Mouse (Mus musculus): ENCODE results near the gene Gpr137b. TPM values are rescaled to one million over a fixed set of nuclear protein-coding genes. Genes with fewer than 3 reads are reported as not detected.
"Not testable (repeated sequence)": the region's sequence is repeated elsewhere in the genome, so short reads cannot be mapped to it uniquely, and the experiment has no call there.

Gpr137b gene
- total RNA-seq, 2 experiments from 2014 or later, result 20.0 to 21.9 TPM

DNA sequence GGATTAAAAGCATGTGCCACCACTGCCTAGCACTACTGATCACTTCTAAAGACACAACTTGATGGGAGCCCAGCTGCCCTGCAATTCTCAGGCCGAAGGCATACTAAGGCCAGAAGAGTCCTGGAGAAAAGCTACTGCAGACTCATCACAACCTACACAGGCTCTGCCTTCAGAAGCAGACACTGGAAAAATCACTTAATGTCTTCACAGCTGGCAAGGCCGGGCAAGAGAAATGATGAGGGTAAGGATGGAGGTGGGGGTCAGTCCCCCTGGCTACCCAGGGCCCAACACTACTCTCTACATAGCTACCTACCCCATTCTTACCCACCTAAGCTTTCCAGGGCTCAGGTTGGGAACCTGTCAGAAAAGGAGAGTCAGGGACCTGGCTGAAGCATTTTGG, 27.4 kb downstream of the Gpr137b start:
- not testable (repeated sequence) for DNase-seq (ENCODE audit: low spot score in 2 of 2)

DNA sequence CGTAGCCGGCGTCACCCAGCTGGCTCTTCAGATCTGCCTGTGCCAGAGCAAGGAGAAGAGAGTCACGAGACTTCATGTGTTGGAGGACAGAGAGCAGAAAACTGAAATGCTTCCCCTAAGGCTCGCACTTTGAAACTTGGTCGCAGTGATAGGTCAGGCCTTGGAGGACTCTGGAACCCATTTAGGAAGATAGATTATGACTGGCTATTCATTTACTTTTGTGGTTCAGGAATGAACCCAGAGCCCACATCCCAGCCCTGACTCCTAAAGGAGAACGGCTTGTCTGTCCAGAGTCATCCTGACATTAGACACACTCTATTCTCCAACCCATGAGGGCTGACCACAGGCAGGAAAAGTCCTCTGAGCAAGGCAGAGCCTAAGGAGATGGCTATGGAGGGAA, 30.3 kb downstream of the Gpr137b start:
- DNase-seq (ENCODE audit: low spot score in 2 of 2), result not testable (repeated sequence)

DNA sequence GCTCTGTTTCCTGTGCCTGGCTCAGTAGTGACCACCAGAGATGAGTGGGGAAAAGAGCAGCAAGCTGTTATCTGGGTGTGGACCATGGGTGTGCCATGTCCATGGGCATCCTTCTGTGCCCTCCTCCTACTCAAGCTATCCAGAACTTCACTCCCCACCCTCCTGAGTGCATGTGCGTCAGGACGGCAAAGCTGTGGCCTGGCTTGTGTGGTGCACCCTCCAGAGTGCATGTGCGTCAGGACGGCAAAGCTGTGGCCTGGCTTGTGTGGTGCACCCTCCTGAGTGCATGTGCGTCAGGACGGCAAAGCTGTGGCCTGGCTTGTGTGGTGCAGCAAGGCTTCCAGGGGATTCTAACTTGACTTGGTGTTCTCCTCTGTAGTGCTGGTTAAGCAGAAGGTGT, 31.6 kb downstream of the Gpr137b start:
- DNase-seq (ENCODE audit: low spot score in 2 of 2), result not testable (repeated sequence)

DNA sequence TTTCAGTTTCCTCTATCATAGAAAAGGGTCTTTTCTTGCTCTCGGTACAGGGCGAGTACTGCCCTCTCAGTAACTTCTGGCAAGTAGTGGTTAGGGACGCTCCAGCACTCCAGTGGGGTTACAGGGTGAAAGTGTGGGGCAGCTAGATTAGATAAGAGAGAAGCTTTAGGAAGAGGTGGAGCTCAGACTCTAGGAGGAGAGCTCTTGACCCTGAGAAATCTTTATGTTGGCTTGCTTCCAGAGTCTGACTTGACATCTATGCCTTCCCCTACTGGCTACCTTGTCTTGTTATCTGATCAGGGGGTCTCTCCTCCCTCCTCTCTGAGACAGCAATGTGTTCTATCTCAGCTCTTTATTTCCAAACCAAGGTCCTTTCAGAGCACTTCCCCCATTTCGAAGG, 33.8 kb downstream of the Gpr137b start:
- not testable (repeated sequence) for DNase-seq (ENCODE audit: low spot score in 2 of 2)

DNA sequence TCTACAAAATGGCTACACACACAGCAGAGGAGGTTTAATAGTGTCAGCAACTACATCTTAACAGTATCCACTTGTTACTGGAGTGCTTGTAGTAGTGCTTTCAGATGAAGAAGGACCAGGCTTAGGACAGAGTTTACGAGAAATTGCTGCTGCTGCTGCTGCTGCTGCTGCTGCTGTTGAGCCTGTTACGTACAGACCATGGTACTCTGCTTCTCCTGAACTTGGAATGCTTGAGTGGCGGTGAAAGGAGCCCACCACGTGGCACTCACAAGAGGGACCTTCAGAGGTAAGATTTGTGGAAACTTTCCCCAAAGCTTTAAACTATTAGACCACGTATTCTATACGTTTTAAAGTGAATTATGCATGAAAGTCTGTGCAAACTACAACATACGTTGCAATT, 35.2 kb downstream of the Gpr137b start:
- DNase-seq (ENCODE audit: low spot score in 2 of 2), result not testable (repeated sequence)

DNA sequence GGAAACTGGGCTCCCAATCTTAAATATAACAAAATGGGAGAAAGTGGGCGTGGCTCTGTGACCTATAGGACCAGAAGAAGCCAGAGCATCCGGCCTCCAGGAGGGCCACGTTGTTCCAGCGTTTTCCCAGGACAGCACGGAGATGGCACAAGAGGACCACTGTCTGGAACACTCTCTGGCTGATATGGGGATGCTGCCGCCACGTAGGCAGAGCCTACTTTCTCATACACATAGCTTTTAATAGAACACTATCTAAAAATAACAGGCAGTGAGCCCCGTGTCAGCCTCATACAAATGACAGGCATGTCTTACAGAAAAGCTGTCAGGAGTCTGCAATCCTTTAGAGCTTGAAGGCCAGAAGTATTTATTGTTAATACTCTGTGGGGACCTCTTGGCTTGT, 35.7 kb downstream of the Gpr137b start:
- DNase-seq (ENCODE audit: low spot score in 2 of 2), result not testable (repeated sequence)

DNA sequence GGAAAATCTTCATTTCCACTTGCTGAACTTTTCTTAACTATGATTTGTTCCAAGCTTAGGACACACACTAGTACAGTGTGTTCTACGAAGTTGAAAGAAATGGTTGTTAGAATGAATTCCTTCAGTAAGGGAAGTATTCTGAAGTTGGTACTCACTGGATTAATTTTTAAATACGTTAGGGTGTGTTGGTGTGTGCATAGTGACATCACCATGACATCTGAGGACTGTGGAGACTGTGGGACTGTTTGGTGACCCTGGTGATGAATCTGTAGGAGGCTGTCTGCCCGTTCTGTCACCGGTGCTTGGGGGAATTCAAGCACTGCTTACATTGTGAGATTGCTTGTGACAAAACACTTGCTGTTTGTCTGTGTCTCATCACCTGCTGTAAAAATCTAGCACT, 41.7 kb downstream of the Gpr137b start:
- not testable (repeated sequence) for DNase-seq (ENCODE audit: low spot score in 2 of 2)

DNA sequence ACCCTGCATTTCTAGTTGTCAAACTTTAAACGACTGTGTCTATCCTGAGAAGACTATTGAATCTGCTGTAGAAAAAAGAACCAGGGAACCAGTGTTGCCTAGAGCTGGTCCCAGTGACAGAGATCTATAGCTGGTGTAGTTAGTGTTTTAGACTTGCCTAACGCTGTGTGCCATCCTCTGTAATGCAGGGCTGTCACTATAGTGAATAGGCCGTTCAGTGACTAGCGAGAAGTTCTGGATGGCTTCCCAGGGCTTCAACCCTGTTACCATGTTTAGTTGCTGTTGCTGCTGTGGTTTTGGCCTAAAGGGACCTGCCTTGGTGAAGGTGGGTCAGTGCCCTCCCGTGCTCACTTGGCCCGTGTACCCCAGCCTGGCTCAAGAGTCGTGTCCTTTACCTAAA, 43.1 kb downstream of the Gpr137b start:
- DNase-seq (ENCODE audit: low spot score in 2 of 2), result not testable (repeated sequence)

DNA sequence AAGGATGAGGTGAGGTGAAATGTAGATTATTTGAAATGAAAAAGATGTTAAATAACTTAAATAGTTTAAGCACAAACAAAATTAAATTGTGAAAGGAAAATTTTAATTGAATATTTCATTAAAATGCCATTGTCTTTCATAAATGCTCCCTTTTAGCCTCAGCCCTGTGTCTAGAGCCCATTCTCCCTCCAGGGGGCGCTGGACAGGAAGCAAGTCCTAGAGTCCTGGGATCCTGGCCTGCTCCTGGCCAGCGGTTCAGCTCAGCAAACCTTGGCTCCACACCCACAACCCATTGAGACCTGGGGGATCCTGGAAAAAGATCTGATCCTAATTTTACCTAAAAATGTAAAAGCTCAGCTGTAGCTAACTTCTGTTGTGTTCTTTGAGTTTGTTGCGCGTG, 44.5 kb downstream of the Gpr137b start:
- DNase-seq (ENCODE audit: low spot score in 2 of 2), result peak; percentile 56 to 59

DNA sequence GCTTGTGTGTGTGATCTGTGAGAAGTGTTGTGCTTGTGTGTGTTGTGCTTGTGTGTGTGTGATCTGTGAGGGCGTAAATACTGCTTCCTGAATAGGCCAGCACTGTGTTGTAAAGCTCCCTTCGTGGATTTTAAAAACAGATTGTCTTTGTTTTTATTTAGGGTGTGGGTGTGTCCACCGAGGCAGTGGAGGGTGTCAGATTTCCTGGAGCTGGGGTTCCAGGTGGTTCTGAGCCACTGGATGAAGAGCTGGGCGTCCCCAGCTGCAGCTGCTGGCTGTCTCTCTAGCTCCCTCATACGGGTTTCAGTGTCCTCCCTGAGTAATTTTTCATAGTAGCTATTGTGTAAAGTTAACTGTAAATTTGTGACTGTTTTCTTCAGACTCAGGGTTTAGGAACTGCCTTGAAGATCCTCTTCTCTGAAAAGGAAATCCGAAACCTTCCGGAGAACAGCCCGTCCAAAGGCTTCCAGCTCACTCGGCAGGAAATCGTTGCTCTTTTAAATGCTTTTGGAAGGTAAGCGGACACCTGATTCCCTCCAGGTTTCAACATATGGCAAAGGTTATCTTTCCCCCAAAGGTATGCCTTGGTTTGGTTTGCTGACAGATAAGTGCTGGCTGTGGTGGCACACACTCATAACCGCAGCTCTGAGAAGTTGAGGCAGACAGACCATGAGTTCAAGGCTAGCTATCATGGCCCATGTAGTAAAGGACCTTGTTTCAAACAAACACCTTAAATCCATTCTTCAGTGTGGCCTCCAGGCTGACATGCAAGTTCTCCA, 46.0 kb downstream of the Gpr137b start:
- DNase-seq (ENCODE audit: low spot score in 2 of 2), result not testable (repeated sequence)

DNA sequence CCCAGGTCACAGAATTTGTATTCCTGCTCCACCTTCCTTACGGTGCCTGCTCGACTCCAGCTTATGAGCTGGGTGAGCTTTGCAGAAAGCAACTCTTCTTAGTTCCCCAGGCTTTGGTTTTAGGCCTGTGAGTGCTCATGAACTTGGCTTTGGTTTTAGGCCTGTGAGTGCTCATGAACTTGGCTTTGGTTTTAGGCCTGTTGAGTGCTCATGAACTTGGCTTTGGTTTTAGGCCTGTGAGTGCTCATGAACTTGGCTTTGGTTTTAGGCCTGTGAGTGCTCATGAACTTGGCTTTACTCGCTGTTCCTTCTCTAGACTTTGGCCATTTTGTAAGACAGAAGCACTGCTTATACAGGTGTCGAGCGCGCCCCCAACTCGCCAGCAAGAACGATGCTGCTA, 56.5 kb downstream of the Gpr137b start:
- DNase-seq (ENCODE audit: low spot score in 2 of 2), result not testable (repeated sequence)

DNA sequence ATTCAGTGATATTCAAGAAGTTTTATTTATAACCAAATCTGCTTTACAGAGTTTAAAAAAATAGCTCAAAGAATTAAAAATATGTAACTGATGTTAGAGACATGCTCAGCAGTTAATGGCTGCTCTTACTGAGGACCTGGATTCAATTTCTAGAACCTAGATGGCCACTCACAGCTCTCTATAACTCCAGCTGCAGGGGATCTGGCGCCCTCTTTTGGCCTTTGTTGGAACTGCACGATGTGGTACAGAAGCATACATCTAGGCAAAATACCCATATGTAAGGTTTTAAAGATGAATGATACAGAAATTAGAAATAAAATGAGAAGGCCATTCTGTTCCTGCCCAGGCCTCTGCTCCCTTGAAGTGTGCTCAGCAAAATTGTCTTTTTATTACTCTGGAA, 64.9 kb downstream of the Gpr137b start:
- peak; percentile 35 to 47 for DNase-seq (ENCODE audit: low spot score in 2 of 2)

Other genes with a start within 250 kb of the Gpr137b start
- not detected for gene Prl2c5, start 211.3 kb downstream of the Gpr137b start, total RNA-seq (2021)
- 10 to 100 TPM; 28.3 to 29.5 TPM for gene Nid1, start 43.5 kb upstream of the Gpr137b start, total RNA-seq (2021)
- gene Lyst, start 196.4 kb upstream of the Gpr137b start, total RNA-seq (2021), result 10 to 100 TPM; 44.3 to 47.5 TPM